15 mouse cellular contexts compared by ENCODE assay signal in genomic region chr9:66927696-66928402, GRCm38 (mm10). TPM values are rescaled to one million over a fixed set of nuclear protein-coding genes. Genes with fewer than 3 reads are reported as not detected.
DNase-seq lines count a peak whose midpoint lies in the region; ATAC-seq lines count a peak whose summit lies in the region.
"Had no signal": no experiment of that assay in that cellular context is flagged by ENCODE, and none has a peak within 500 bp of the region (broad histone marks: within the 10 kb centered on the region; RNA-seq: fewer than 3 reads in every experiment).

No protein-coding gene starts in this region.

- intact Hi-C loops in left cerebral cortex, postnatal 25 days (cut with DNase I): loop anchor here (10.0 kb wide), 1 partner anchor 283 kb away; no protein-coding TSS in a partner anchor
- intact Hi-C loops in left cerebral cortex, postnatal 4 days (cut with DNase I): no loop called here

- H3K27ac ChIP-seq in forebrain, embryonic 11.5 days (ENCODE audit: low read depth, low read length): no peak overlapping the region; the same call in 1 of the 2 replicates
- H3K27ac ChIP-seq in forebrain, embryonic 10.5 days: no peak overlapping the region
- peak overlapping the region; percentile 65 for H3K27ac ChIP-seq in forebrain, embryonic 13.5 days
- H3K27ac ChIP-seq: embryonic facial prominence, embryonic 15.5 days; limb, embryonic 15.5 days had no signal

- no peaks in the 10 kb centered on the region for H3K36me3 ChIP-seq in forebrain, embryonic 11.5 days (ENCODE audit: control insufficient read depth, insufficient read depth, low read length)
- no peaks in the 10 kb centered on the region for H3K36me3 ChIP-seq in forebrain, embryonic 10.5 days (replicated peaks)
- no peaks in the 10 kb centered on the region for H3K36me3 ChIP-seq in forebrain, embryonic 13.5 days (ENCODE audit: poor library complexity, severe bottlenecking)
- H3K36me3 ChIP-seq: embryonic facial prominence, embryonic 15.5 days; limb, embryonic 15.5 days had no signal

- H3K9ac ChIP-seq in forebrain, embryonic 11.5 days (ENCODE audit: low read length): no peak overlapping the region
- H3K9ac ChIP-seq in forebrain, embryonic 13.5 days: no peak overlapping the region
- H3K9ac ChIP-seq: embryonic facial prominence, embryonic 15.5 days; limb, embryonic 15.5 days had no signal

- no peaks in the 10 kb centered on the region for H3K27me3 ChIP-seq in forebrain, embryonic 11.5 days (ENCODE audit: control insufficient read depth, insufficient read depth, low read length)
- peaks cover 3% of the 10 kb centered on the region; the same call in 1 of the 2 replicates for H3K27me3 ChIP-seq in forebrain, embryonic 10.5 days (ENCODE audit: poor library complexity, severe bottlenecking)
- no peaks in the 10 kb centered on the region for H3K27me3 ChIP-seq in forebrain, embryonic 13.5 days
- H3K27me3 ChIP-seq: embryonic facial prominence, embryonic 15.5 days; limb, embryonic 15.5 days had no signal

- H3K4me3 ChIP-seq in forebrain, embryonic 11.5 days (ENCODE audit: low read depth, low read length): no peak overlapping the region
- H3K4me3 ChIP-seq in forebrain, embryonic 10.5 days: no peak overlapping the region
- H3K4me3 ChIP-seq in forebrain, embryonic 13.5 days: no peak overlapping the region
- H3K4me3 ChIP-seq: embryonic facial prominence, embryonic 15.5 days; limb, embryonic 15.5 days had no signal

- no peak for ATAC-seq in forebrain, embryonic 11.5 days (replicated peaks; ENCODE audit: low FRiP score)
- peak; percentile 82 for ATAC-seq in forebrain, embryonic 13.5 days
- ATAC-seq: intestine, embryonic 16.5 days had no signal

- H3K4me1 ChIP-seq in forebrain, embryonic 11.5 days (replicated peaks; ENCODE audit: control insufficient read depth, insufficient read depth, low read length): 0 out of 2 replicates have a peak, but pooled peaks cover 2% of the 10 kb centered on the region
- peaks cover 8% of the 10 kb centered on the region; the same call in 1 of the 2 replicates for H3K4me1 ChIP-seq in forebrain, embryonic 10.5 days
- H3K4me1 ChIP-seq in forebrain, embryonic 13.5 days: peaks cover 30% of the 10 kb centered on the region
- H3K4me1 ChIP-seq: embryonic facial prominence, embryonic 15.5 days; limb, embryonic 15.5 days had no signal

- 68% methylated on average over 8 of the region's 8 CpGs for WGBS in forebrain, embryonic 11.5 days
- WGBS in forebrain, embryonic 10.5 days: 82% methylated on average over 8 of the region's 8 CpGs
- 49% methylated on average over 8 of the region's 8 CpGs for WGBS in forebrain, embryonic 13.5 days

- peak; percentile 17 for DNase-seq in forebrain, embryonic 11.5 days (ENCODE audit: low spot score)
- DNase-seq in forebrain, embryonic 10.5 days (ENCODE audit: extremely low spot score, low spot score): no peak
- DNase-seq in left cerebral cortex, postnatal 25 days (ENCODE audit: low spot score in 2 of 2): peak; percentile 48 to 63
- no peak for DNase-seq in left cerebral cortex, postnatal 4 days
- peak; percentile 65 for DNase-seq in layer of hippocampus, adult 9-11 months
- no peak for DNase-seq in B cell, adult 2 months
- DNase-seq: adrenal gland, postnatal 25 days; kidney, postnatal 10 days; lung, adult 18-20 months; lung, postnatal 4 days; right cerebral cortex, postnatal 14 days had no signal

- no peaks in the 10 kb centered on the region for H3K9me3 ChIP-seq in forebrain, embryonic 11.5 days (ENCODE audit: control insufficient read depth, low read length)
- no peaks in the 10 kb centered on the region for H3K9me3 ChIP-seq in forebrain, embryonic 10.5 days
- no peaks in the 10 kb centered on the region for H3K9me3 ChIP-seq in forebrain, embryonic 13.5 days (replicated peaks)
- H3K9me3 ChIP-seq: embryonic facial prominence, embryonic 15.5 days; limb, embryonic 15.5 days had no signal

- H3K4me2 ChIP-seq in forebrain, embryonic 11.5 days (ENCODE audit: low read depth, low read length, severe bottlenecking): no peak overlapping the region
- no peak overlapping the region for H3K4me2 ChIP-seq in forebrain, embryonic 13.5 days
- H3K4me2 ChIP-seq: embryonic facial prominence, embryonic 15.5 days; limb, embryonic 15.5 days had no signal

RNA-seq across cellular contexts. Expression of gene Rab8b, which starts 8.4 kb away (rescaled TPM):
- 44.1 and 51.7 TPM in 2 replicates for polyA plus RNA-seq in forebrain, embryonic 11.5 days (2014; fragmentation: Nextera tagmentation; extraction: Ambion mirVana)
- polyA plus RNA-seq in forebrain, embryonic 10.5 days (2016; fragmentation: Nextera tagmentation; extraction: Ambion mirVana): 33.4 and 34.0 TPM in 2 replicates
- 10 to 100 TPM; 27.2 to 31.0 TPM for total RNA-seq in left cerebral cortex, postnatal 25 days (2021)
- 10 to 100 TPM; 27.5 to 30.0 TPM for total RNA-seq in left cerebral cortex, postnatal 4 days (2021)
- 41.0 and 43.8 TPM in 2 replicates for polyA plus RNA-seq in forebrain, embryonic 13.5 days (2015; fragmentation: Nextera tagmentation; extraction: Ambion mirVana)

RNA-seq across cellular contexts. Expression of gene Rps27l, which starts 18.0 kb away (rescaled TPM):
- 624 and 676 TPM in 2 replicates for polyA plus RNA-seq in forebrain, embryonic 11.5 days (2014; fragmentation: Nextera tagmentation; extraction: Ambion mirVana)
- polyA plus RNA-seq in forebrain, embryonic 10.5 days (2016; fragmentation: Nextera tagmentation; extraction: Ambion mirVana): 818 and 845 TPM in 2 replicates
- 10 to 100 TPM; 34.0 to 34.9 TPM for total RNA-seq in left cerebral cortex, postnatal 25 days (2021)
- 10 to 100 TPM; 59.1 to 67.5 TPM for total RNA-seq in left cerebral cortex, postnatal 4 days (2021)
- 470 and 585 TPM in 2 replicates for polyA plus RNA-seq in forebrain, embryonic 13.5 days (2015; fragmentation: Nextera tagmentation; extraction: Ambion mirVana)

RNA-seq across cellular contexts. Expression of gene Lactb, which starts 47.4 kb away (rescaled TPM):
- 9.1 and 11.1 TPM in 2 replicates for polyA plus RNA-seq in forebrain, embryonic 11.5 days (2014; fragmentation: Nextera tagmentation; extraction: Ambion mirVana)
- polyA plus RNA-seq in forebrain, embryonic 10.5 days (2016; fragmentation: Nextera tagmentation; extraction: Ambion mirVana): 9.2 and 9.6 TPM in 2 replicates
- total RNA-seq in left cerebral cortex, postnatal 25 days (2021): 10 to 100 TPM; 18.7 to 20.5 TPM
- total RNA-seq in left cerebral cortex, postnatal 4 days (2021): 10 to 100 TPM; 15.9 to 19.4 TPM
- 8.1 and 8.5 TPM in 2 replicates for polyA plus RNA-seq in forebrain, embryonic 13.5 days (2015; fragmentation: Nextera tagmentation; extraction: Ambion mirVana)

Comparison
In these comparisons a context has a peak if more than half of its experiments do, and no peak if none do; other contexts are left out.
1. DNase-seq: peak in forebrain, embryonic 11.5 days (single experiment), left cerebral cortex, postnatal 25 days (2 of 2) and layer of hippocampus, adult 9-11 months (single experiment); none in forebrain, embryonic 10.5 days (single experiment), left cerebral cortex, postnatal 4 days (single experiment) and B cell, adult 2 months (0 of 2).